8 mouse cellular contexts compared by ENCODE assay signal in the genomic region with DNA sequence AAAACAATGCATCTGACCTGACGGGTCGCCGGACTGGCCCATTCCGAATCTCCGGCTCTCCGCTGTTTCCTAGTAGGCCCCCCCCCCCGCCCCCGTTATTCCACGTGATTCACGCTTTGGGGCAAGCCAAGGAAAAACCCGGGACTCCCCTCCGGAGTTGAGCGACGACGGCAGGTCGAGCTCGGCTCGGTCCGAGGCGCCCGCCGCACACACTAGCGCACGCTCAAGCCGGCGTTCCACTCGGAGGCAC.
DNase-seq lines count a peak whose midpoint lies in the region; ATAC-seq lines count a peak whose summit lies in the region.

No protein-coding gene starts in this region.

- no peaks in the 10 kb centered on the region for H3K9me3 ChIP-seq in kidney, embryonic 14.5 days (ENCODE audit: control insufficient read depth, low read length)
- no peaks in the 10 kb centered on the region; the same call in 1 of the 2 replicates for H3K9me3 ChIP-seq in hindbrain, embryonic 10.5 days
- H3K9me3 ChIP-seq in midbrain, embryonic 13.5 days, result no peaks in the 10 kb centered on the region

- no peak for DNase-seq in kidney, postnatal 36 days
- DNase-seq in NIH3T3 (ENCODE audit: low read depth), result peak; percentile 64
- no peak for DNase-seq in hindbrain, embryonic 10.5 days (ENCODE audit: low spot score)
- no peak for DNase-seq in left cerebral cortex, postnatal 25 days (ENCODE audit: low spot score in 2 of 2)
- DNase-seq in adrenal gland, adult 8-10 months, result no peak
- DNase-seq in right cerebral cortex, postnatal 10 days (ENCODE audit: low spot score in 2 of 2), result no peak

- H3K4me2 ChIP-seq in kidney, embryonic 14.5 days (replicated peaks; ENCODE audit: low read depth, low read length), result peak overlapping the region; percentile 68
- peak overlapping the region; percentile 68 for H3K4me2 ChIP-seq in midbrain, embryonic 13.5 days (replicated peaks)

- no peak for ATAC-seq in kidney, embryonic 14.5 days (ENCODE audit: low FRiP score, low TSS enrichment)
- ATAC-seq in midbrain, embryonic 13.5 days, result no peak

- peak overlapping the region; percentile 78 for H3K9ac ChIP-seq in kidney, embryonic 14.5 days (ENCODE audit: low read depth, low read length)
- peak overlapping the region; percentile 82 for H3K9ac ChIP-seq in midbrain, embryonic 13.5 days (replicated peaks)

- H3K4me3 ChIP-seq in kidney, embryonic 14.5 days (ENCODE audit: low read length), result peak overlapping the region; percentile 66
- H3K4me3 ChIP-seq in hindbrain, embryonic 10.5 days, result peak overlapping the region; percentile 69
- H3K4me3 ChIP-seq in midbrain, embryonic 13.5 days (replicated peaks), result peak overlapping the region; percentile 68

- H3K27me3 ChIP-seq in kidney, embryonic 14.5 days (ENCODE audit: control insufficient read depth, insufficient read depth, low read length), result peaks cover 55% of the 10 kb centered on the region; the same call in 1 of the 2 replicates
- H3K27me3 ChIP-seq in hindbrain, embryonic 10.5 days (ENCODE audit: insufficient read depth, poor library complexity, severe bottlenecking), result peaks cover 100% of the 10 kb centered on the region
- H3K27me3 ChIP-seq in midbrain, embryonic 13.5 days, result peaks cover 87% of the 10 kb centered on the region

- peaks cover 16% of the 10 kb centered on the region for H3K4me1 ChIP-seq in kidney, embryonic 14.5 days (ENCODE audit: control insufficient read depth, insufficient read depth, low read length)
- peaks cover 64% of the 10 kb centered on the region for H3K4me1 ChIP-seq in hindbrain, embryonic 10.5 days (replicated peaks)
- H3K4me1 ChIP-seq in midbrain, embryonic 13.5 days (replicated peaks), result peaks cover 45% of the 10 kb centered on the region

- H3K27ac ChIP-seq in kidney, embryonic 14.5 days (ENCODE audit: low read depth, low read length), result peak overlapping the region; percentile 89; the same call in 1 of the 2 replicates
- H3K27ac ChIP-seq in hindbrain, embryonic 10.5 days, result peak overlapping the region; percentile 93
- peak overlapping the region; percentile 95 for H3K27ac ChIP-seq in midbrain, embryonic 13.5 days

- intact Hi-C loops in left cerebral cortex, postnatal 25 days (cut with DNase I), result loop anchor here (2.0 to 5.0 kb wide), 3 partner anchors 72 to 272 kb away; no protein-coding TSS in a partner anchor

- H3K36me3 ChIP-seq in kidney, embryonic 14.5 days (ENCODE audit: control insufficient read depth, insufficient read depth, low read length), result no peaks in the 10 kb centered on the region
- H3K36me3 ChIP-seq in hindbrain, embryonic 10.5 days, result no peaks in the 10 kb centered on the region
- no peaks in the 10 kb centered on the region for H3K36me3 ChIP-seq in midbrain, embryonic 13.5 days

- WGBS in kidney, embryonic 14.5 days, result 3% methylated on average over 19 of the region's 27 CpGs
- 4% methylated on average over 27 of the region's 27 CpGs for WGBS in hindbrain, embryonic 10.5 days
- WGBS in midbrain, embryonic 13.5 days, result 4% methylated on average over 25 of the region's 27 CpGs
